Mouse (Mus musculus): ENCODE data around the gene Atp10a. TPM values are rescaled to one million over a fixed set of nuclear protein-coding genes. Genes with fewer than 3 reads are reported as not detected.

Gene Atp10a
- polyA plus RNA-seq, 2 experiments, result 0.42 to 0.60 TPM

DNA sequence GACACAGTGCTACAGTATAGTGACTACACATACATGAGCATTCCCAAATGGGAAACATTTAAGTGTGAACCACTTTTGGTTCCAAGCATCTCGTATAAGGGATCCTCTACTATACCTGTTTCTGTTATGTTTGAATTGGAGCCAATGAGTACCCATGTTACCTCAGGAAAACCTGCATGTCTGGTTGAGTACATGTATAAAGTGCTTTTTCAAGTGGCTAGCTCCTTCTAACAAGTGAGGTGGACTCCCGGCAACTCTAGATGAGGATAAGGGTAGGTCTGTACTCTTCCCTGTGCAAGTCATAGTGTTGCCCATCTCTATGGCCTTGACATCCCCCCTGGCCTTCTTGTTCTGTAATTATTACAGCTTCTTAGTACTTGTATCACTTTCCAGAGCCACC lies 31.0 kb downstream of the Atp10a start:
- no peak for ATAC-seq (ENCODE audit: insufficient read depth)
- no peak overlapping the region for H3K27ac ChIP-seq
- no peaks in the 10 kb centered on the region for H3K36me3 ChIP-seq (replicated peaks; ENCODE audit: control insufficient read depth, insufficient read depth, low read depth)
- no peak overlapping the region for H3K4me3 ChIP-seq (ENCODE audit: insufficient read depth in 1 of 2, low read depth in 2 of 2, low read length in 2 of 2)
- TF ChIP-seq CTCF (IDR thresholded peaks at IDR 0.05; ENCODE audit: low read depth), result no peak
- no peak for TF ChIP-seq EP300 (IDR thresholded peaks at IDR 0.05; ENCODE audit: low read depth)
- H3K4me2 ChIP-seq (ENCODE audit: low read depth), result no peak overlapping the region
- H3K9me3 ChIP-seq (ENCODE audit: control insufficient read depth, low read length), result no peaks in the 10 kb centered on the region
- no peaks in the 10 kb centered on the region for H3K27me3 ChIP-seq (ENCODE audit: control insufficient read depth, insufficient read depth, low read length)
- H3K9ac ChIP-seq (replicated peaks), result no peak overlapping the region
- no peak for DNase-seq (ENCODE audit: low read depth in 3 of 3, low spot score in 3 of 3)
- 61% methylated on average over 2 of the region's 2 CpGs for WGBS (ENCODE audit: insufficient replicate concordance)
- H3K4me1 ChIP-seq (replicated peaks; ENCODE audit: control insufficient read depth in 2 of 2, insufficient read depth in 2 of 2, low read length in 1 of 2), result no peaks in the 10 kb centered on the region

- H3K27ac ChIP-seq, result no peak overlapping the region
- H3K36me3 ChIP-seq (replicated peaks; ENCODE audit: control insufficient read depth, insufficient read depth, low read depth), result no peaks in the 10 kb centered on the region
- H3K27me3 ChIP-seq (ENCODE audit: control insufficient read depth, insufficient read depth, low read length), result no peaks in the 10 kb centered on the region
- no peaks in the 10 kb centered on the region; a peak in 1 of 4 replicates for H3K4me1 ChIP-seq (replicated peaks; ENCODE audit: control insufficient read depth in 2 of 2, insufficient read depth in 2 of 2, low read length in 1 of 2)
- TF ChIP-seq CTCF (IDR thresholded peaks at IDR 0.05; ENCODE audit: low read depth) (no peak), EP300 (IDR thresholded peaks at IDR 0.05; ENCODE audit: low read depth) (no peak)
- 62% methylated on average over 6 of the region's 6 CpGs for WGBS (ENCODE audit: insufficient replicate concordance)
- H3K9ac ChIP-seq (replicated peaks), result no peak overlapping the region
- H3K9me3 ChIP-seq (ENCODE audit: control insufficient read depth, low read length), result no peaks in the 10 kb centered on the region
- no peak overlapping the region for H3K4me2 ChIP-seq (ENCODE audit: low read depth)
- DNase-seq (ENCODE audit: low read depth in 3 of 3, low spot score in 3 of 3), result no peak
- no peak overlapping the region for H3K4me3 ChIP-seq (ENCODE audit: insufficient read depth in 1 of 2, low read depth in 2 of 2, low read length in 2 of 2)
- no peak for ATAC-seq (ENCODE audit: insufficient read depth)
Measured at GRCm38 (mm10) chr7:58690069-58690923, 34.3 kb downstream of the Atp10a start.

DNA sequence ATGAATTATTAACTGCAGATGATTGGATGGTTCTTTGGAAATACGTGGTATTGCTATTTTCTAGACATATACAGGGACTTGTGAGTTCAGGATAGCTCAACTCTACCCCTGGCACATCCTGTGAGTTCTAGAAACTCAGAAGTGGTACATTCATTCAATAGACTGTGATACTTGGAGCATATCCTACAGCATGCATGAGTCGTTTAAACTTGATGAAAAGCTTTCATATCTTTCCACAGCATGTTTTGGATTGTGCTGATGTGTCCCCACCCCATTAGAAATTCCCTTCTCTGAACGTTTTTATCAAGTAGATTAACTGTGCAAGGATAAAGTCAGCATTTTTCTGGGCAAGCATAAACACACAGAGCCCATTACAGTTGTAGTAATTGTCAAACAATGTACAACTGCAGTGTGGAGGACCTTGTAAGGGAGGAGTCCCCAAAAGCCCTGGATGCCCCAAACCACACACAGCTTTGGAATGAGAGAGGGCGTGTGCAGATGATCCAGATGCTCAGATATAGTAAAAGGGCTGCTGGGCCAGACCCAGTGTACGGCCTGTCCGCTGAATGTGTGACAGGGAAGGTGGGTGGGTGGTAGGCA lies 35.1 kb downstream of the Atp10a start:
- 42% methylated on average over 6 of the region's 6 CpGs for WGBS (ENCODE audit: insufficient replicate concordance)
- no peak overlapping the region for H3K27ac ChIP-seq

DNA sequence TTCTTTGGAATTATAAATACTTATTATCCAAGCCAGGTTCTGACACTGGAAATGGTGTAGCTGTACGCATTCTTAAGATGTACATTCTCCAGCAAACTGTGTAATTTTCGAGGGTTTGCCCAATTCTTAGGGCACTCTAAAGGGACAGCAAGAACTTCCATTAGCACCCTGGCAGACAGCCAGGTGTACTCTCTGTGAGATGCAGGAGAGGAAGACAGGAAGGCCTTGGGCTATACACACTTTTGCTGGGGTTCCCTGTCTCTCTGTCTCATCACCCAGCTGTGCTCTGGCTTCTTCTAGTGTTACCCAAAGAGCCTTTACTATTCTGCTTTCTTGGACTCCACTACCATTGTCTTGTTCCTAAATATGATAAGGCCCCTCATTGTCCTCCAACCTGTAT lies 36.7 kb downstream of the Atp10a start:
- Histone ChIP-seq H3K4me3 (ENCODE audit: insufficient read depth in 1 of 2, low read depth in 2 of 2, low read length in 2 of 2) (no peak overlapping the region), H3K36me3 (replicated peaks; ENCODE audit: control insufficient read depth, insufficient read depth, low read depth) (no peaks in the 10 kb centered on the region), H3K4me1 (replicated peaks; ENCODE audit: control insufficient read depth in 2 of 2, insufficient read depth in 2 of 2, low read length in 1 of 2) (peaks cover 0 to 2% of the 10 kb centered on the region in 2 experiments; a peak in 1 of 4 replicates), H3K9me3 (ENCODE audit: control insufficient read depth, low read length) (no peaks in the 10 kb centered on the region), H3K27ac (no peak overlapping the region), H3K27me3 (ENCODE audit: control insufficient read depth, insufficient read depth, low read length) (no peaks in the 10 kb centered on the region), H3K9ac (replicated peaks) (no peak overlapping the region), H3K4me2 (ENCODE audit: low read depth) (no peak overlapping the region)
- 61% methylated on average over 2 of the region's 2 CpGs for WGBS (ENCODE audit: insufficient replicate concordance)
- TF ChIP-seq EP300 (IDR thresholded peaks at IDR 0.05; ENCODE audit: low read depth) (no peak), CTCF (IDR thresholded peaks at IDR 0.05; ENCODE audit: low read depth) (no peak)
- no peak for ATAC-seq (ENCODE audit: insufficient read depth)
- no peak for DNase-seq (ENCODE audit: low read depth in 3 of 3, low spot score in 3 of 3)

More for the DNA sequence above, 35.1 kb downstream of the Atp10a start:
- no peaks in the 10 kb centered on the region for H3K9me3 ChIP-seq (ENCODE audit: control insufficient read depth, low read length)
- no peaks in the 10 kb centered on the region for H3K36me3 ChIP-seq (replicated peaks; ENCODE audit: control insufficient read depth, insufficient read depth, low read depth)
- no peak overlapping the region for H3K4me3 ChIP-seq (ENCODE audit: insufficient read depth in 1 of 2, low read depth in 2 of 2, low read length in 2 of 2)
- no peak overlapping the region for H3K9ac ChIP-seq (replicated peaks)
- TF ChIP-seq EP300 (IDR thresholded peaks at IDR 0.05; ENCODE audit: low read depth), result no peak
- no peak for TF ChIP-seq CTCF (IDR thresholded peaks at IDR 0.05; ENCODE audit: low read depth)
- ATAC-seq (ENCODE audit: insufficient read depth), result no peak
- H3K4me1 ChIP-seq (replicated peaks; ENCODE audit: control insufficient read depth in 2 of 2, insufficient read depth in 2 of 2, low read length in 1 of 2), result peaks cover 0 to under 1% of the 10 kb centered on the region in 2 experiments; a peak in 1 of 4 replicates
- no peak for DNase-seq (ENCODE audit: low read depth in 3 of 3, low spot score in 3 of 3)
- no peak overlapping the region for H3K4me2 ChIP-seq (ENCODE audit: low read depth)
- H3K27me3 ChIP-seq (ENCODE audit: control insufficient read depth, insufficient read depth, low read length), result no peaks in the 10 kb centered on the region

DNA sequence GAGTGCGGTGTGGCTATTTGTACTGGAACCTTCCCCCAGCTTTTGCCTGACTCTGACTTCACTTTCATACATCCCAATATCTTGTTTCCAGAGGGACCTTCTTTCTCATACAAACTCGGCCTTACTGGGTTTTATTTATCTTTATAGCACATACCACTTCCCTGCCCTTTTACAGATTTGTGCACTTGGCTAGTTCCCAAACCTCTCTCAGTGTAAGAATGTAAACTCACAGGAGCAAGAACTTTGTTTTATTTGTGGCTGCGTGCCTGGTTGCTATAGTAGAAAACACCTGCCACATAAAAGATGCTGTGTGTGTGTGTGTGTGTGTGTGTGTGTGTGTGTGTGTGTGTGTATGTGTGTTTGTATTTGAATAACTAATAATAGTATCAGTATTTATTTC lies 37.4 kb downstream of the Atp10a start:
- 59% methylated on average over 3 of the region's 3 CpGs for WGBS (ENCODE audit: insufficient replicate concordance)
- H3K9me3 ChIP-seq (ENCODE audit: control insufficient read depth, low read length), result no peaks in the 10 kb centered on the region
- no peaks in the 10 kb centered on the region for H3K36me3 ChIP-seq (replicated peaks; ENCODE audit: control insufficient read depth, insufficient read depth, low read depth)
- no peak overlapping the region for H3K9ac ChIP-seq (replicated peaks)
- H3K27me3 ChIP-seq (ENCODE audit: control insufficient read depth, insufficient read depth, low read length), result no peaks in the 10 kb centered on the region
- H3K4me2 ChIP-seq (ENCODE audit: low read depth), result no peak overlapping the region
- TF ChIP-seq CTCF (IDR thresholded peaks at IDR 0.05; ENCODE audit: low read depth) (no peak), EP300 (IDR thresholded peaks at IDR 0.05; ENCODE audit: low read depth) (no peak)
- ATAC-seq (ENCODE audit: insufficient read depth) (no peak), DNase-seq (ENCODE audit: low read depth in 3 of 3, low spot score in 3 of 3) (no peak)
- H3K4me3 ChIP-seq (ENCODE audit: insufficient read depth in 1 of 2, low read depth in 2 of 2, low read length in 2 of 2), result no peak overlapping the region
- peaks cover 0 to 2% of the 10 kb centered on the region in 2 experiments; a peak in 1 of 4 replicates for H3K4me1 ChIP-seq (replicated peaks; ENCODE audit: control insufficient read depth in 2 of 2, insufficient read depth in 2 of 2, low read length in 1 of 2)
- H3K27ac ChIP-seq, result no peak overlapping the region

Data from liver, embryonic 14.5 days (tissue).